Mouse (Mus musculus): Measurements from ENCODE around the gene Rps6ka1. TPM values are rescaled to one million over a fixed set of nuclear protein-coding genes. Genes with fewer than 3 reads are reported as not detected.
"Not testable (repeated sequence)": the region's sequence is repeated elsewhere in the genome, so short reads cannot be mapped to it uniquely, and the experiment has no call there.

Gene Rps6ka1
- polyA plus RNA-seq, 1 experiment from 2014 or later = 40.7 TPM

DNA sequence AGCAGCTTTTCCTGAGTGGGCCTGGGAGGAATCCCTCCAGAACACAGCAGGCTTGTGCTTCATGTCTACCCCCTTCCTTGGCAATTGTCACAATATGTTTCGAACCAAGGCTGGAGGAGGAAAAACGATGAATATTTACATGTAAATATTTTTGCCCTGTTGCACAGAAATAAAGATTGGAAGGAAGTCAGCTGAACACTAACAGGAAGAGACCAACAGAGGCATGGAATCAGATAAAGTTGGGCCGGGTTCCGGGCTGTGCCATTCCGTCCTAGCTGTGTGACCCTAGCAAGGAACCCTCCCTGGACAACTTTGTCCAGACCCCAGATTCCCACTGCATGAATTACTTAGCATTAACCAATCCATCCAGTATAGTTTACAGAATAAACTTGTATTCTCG lies 20.5 kb upstream of the Rps6ka1 start:
- Histone ChIP-seq H3K4me2 (no peak overlapping the region), H3K4me1 (peaks cover 10% of the 10 kb centered on the region), H3K4me3 (no peak overlapping the region), H3K9ac (no peak overlapping the region), H3K9me3 (no peaks in the 10 kb centered on the region), H3K36me3 (no peaks in the 10 kb centered on the region), H3K27ac (no peak overlapping the region; the same call in 1 of the 2 replicates), H3K27me3 (no peaks in the 10 kb centered on the region)
- no peak for ATAC-seq (ENCODE audit: insufficient number of reproducible peaks, insufficient read depth, low FRiP score, low TSS enrichment, low read depth)
- WGBS = 90% methylated on average over 6 of the region's 6 CpGs

DNA sequence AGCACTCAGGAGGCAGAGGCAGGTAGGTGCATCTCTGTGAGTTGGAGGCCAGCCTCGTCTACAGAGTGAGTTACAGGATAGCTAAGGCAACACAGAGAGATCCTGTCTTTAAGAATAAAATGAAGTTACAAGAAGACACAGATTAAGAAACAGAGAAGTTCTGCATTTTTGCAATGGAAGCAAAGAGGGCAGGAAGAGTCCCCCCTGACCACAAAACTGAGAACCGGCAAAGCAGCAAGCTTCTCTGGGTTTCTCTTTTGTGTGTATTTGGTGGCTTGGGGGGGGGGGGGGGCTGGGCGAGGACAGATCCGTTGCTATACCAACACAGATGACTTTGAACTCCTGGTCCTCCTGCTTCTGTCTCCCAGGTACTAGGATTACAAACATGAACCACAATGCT lies 19.5 kb upstream of the Rps6ka1 start:
- Histone ChIP-seq H3K27me3 (no peaks in the 10 kb centered on the region), H3K9ac (no peak overlapping the region), H3K4me2 (no peak overlapping the region), H3K4me3 (no peak overlapping the region), H3K9me3 (no peaks in the 10 kb centered on the region), H3K4me1 (peaks cover 10% of the 10 kb centered on the region), H3K27ac (no peak overlapping the region), H3K36me3 (no peaks in the 10 kb centered on the region)
- no peak for ATAC-seq (ENCODE audit: insufficient number of reproducible peaks, insufficient read depth, low FRiP score, low TSS enrichment, low read depth)
- WGBS = 65% methylated on average over 4 of the region's 4 CpGs

DNA sequence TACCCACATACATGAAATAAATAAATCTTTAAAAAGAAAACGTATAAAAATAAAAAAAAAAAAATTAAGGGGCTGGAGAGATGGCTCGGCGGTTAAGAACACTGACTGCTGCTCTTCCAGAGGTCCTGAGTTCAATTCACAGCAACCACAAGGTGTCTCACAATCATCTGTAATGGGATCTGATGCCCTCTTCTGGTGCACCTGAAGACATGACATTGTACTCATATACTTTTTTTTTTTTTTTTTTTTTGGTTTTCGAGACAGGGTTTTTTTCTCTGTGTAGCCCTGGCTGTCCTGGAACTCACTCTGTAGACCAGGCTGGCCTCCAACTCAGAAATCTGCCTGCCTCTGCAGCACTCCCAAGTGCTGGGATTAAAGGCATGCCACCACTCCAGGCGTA lies 18.7 kb upstream of the Rps6ka1 start:
- WGBS = 78% methylated on average over 5 of the region's 5 CpGs
- not testable (repeated sequence) for H3K36me3 ChIP-seq; H3K4me1 ChIP-seq; ATAC-seq (ENCODE audit: insufficient number of reproducible peaks, insufficient read depth, low FRiP score, low TSS enrichment, low read depth); H3K27me3 ChIP-seq; H3K4me2 ChIP-seq; H3K27ac ChIP-seq; H3K9ac ChIP-seq; H3K9me3 ChIP-seq; H3K4me3 ChIP-seq

DNA sequence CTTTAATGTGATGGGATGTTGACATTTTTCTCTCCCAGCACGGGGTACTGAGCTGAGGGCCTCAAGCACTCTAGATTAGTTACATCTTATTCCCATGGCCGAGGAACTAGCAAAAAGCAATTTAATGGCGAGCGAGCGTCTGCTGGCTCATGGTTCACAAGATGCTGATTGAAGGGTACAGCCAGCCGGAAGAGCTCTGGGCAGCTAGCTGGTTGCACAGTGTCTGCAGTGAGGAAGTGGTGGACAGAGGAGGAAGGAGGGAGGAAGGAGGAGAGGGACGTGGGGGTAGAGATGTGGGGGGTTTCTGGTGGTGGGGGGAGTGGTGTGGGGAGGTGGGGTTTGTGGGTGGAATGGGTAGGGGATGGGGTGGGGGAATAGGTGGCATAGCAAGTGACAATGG lies 17.6 kb upstream of the Rps6ka1 start:
- no peaks in the 10 kb centered on the region for H3K27me3 ChIP-seq
- no peak overlapping the region for H3K27ac ChIP-seq
- H3K4me1 ChIP-seq = peaks cover 4% of the 10 kb centered on the region
- no peak overlapping the region for H3K4me3 ChIP-seq
- no peak for ATAC-seq (ENCODE audit: insufficient number of reproducible peaks, insufficient read depth, low FRiP score, low TSS enrichment, low read depth)
- H3K9ac ChIP-seq = no peak overlapping the region
- H3K9me3 ChIP-seq = no peaks in the 10 kb centered on the region
- no peaks in the 10 kb centered on the region for H3K36me3 ChIP-seq
- WGBS = 74% methylated on average over 7 of the region's 7 CpGs
- no peak overlapping the region for H3K4me2 ChIP-seq

DNA sequence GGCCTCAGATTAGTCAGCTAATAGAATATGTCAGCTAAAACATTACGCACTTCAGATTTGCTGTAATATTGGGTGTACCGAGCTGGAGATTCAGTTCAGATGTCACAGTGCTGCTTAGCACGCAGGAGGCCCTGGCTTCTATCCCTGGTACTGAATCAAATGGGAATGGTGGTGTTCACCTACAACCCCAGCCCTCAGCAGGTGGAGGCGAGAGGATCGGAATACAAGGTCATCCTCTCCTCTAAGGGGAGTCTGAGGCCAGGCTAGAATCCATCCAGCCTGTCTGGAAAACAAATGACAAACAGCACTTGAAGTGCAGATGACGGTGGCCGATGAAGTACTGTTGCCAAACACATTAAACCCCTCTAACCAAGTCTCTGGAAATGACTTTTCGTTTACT lies 16.7 kb upstream of the Rps6ka1 start:
- Histone ChIP-seq H3K36me3 (no peaks in the 10 kb centered on the region), H3K27ac (no peak overlapping the region), H3K27me3 (no peaks in the 10 kb centered on the region), H3K4me2 (no peak overlapping the region), H3K4me3 (no peak overlapping the region), H3K9me3 (no peaks in the 10 kb centered on the region), H3K9ac (no peak overlapping the region), H3K4me1 (no peaks in the 10 kb centered on the region)
- WGBS = 76% methylated on average over 8 of the region's 8 CpGs
- no peak for ATAC-seq (ENCODE audit: insufficient number of reproducible peaks, insufficient read depth, low FRiP score, low TSS enrichment, low read depth)

DNA sequence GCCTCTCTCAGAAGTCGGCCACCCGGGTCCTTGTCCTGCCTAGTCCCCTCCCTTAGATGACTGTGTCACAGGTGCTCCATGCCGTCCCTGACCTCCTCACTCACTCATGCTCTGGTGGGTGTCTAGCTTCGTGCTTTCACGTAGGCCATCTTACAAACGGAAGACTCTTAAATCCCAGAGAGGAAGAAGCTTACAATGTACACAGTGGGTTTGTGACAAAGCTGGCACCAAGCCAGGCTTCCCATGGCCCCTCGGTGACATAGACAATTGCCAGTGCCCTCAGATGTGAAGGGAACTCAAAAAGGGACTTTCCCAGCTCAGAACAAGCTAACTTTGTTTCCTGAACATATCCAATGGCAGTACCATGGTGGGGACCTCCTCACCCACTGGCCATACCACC lies 15.8 kb upstream of the Rps6ka1 start:
- Histone ChIP-seq H3K27me3 (no peaks in the 10 kb centered on the region), H3K9me3 (no peaks in the 10 kb centered on the region), H3K4me2 (no peak overlapping the region), H3K4me1 (peaks cover 2% of the 10 kb centered on the region), H3K36me3 (no peaks in the 10 kb centered on the region), H3K27ac (no peak overlapping the region), H3K4me3 (no peak overlapping the region), H3K9ac (no peak overlapping the region)
- WGBS = 82% methylated on average over 7 of the region's 7 CpGs
- ATAC-seq (ENCODE audit: insufficient number of reproducible peaks, insufficient read depth, low FRiP score, low TSS enrichment, low read depth) = no peak

DNA sequence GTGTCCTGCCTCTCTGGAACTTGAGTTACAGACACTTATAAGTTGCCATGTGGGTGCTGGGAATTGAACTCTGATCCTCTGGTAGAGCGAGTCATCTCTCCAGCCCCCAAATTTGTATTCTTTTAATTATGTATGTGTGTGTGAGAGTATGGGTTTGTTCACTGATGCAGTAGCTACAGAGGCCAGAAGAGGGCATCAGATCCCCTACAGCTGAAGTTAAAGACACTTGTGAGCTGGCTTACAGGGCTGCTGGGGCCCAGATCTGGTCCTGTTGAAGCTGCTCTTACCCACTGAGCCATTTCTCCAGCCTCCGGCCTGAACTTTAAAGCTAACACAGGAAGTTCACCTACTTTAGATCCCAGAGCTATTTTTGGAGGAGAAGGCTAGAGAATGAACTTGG lies 14.9 kb upstream of the Rps6ka1 start:
- Histone ChIP-seq H3K27ac (no peak overlapping the region), H3K27me3 (no peaks in the 10 kb centered on the region), H3K9ac (no peak overlapping the region), H3K4me2 (no peak overlapping the region), H3K36me3 (no peaks in the 10 kb centered on the region), H3K4me1 (peaks cover 11% of the 10 kb centered on the region), H3K4me3 (no peak overlapping the region), H3K9me3 (no peaks in the 10 kb centered on the region)
- WGBS = 90% methylated on average over 2 of the region's 2 CpGs
- ATAC-seq (ENCODE audit: insufficient number of reproducible peaks, insufficient read depth, low FRiP score, low TSS enrichment, low read depth) = no peak

DNA sequence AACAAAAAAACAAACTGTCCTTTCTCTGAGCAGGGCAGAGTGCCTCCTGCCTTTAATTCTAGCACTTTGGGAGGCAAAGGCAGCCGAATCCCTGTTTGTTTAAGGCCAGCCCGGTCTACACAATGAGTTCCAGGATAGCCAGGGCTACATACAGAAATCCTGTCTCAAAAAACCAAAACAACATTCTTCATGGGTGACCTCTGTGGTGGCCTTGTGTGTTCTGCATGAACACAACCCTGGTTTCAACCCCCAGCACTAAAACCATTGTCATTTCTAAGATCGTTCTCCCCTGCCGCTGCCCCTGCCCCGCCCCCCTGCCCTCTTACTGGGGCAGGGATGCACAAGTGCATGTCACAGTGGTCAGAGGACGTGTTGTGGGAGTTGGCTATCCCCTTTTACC lies 13.3 kb upstream of the Rps6ka1 start:
- Histone ChIP-seq H3K4me1 (peaks cover 11% of the 10 kb centered on the region), H3K9me3 (no peaks in the 10 kb centered on the region), H3K27ac (no peak overlapping the region), H3K9ac (no peak overlapping the region), H3K27me3 (no peaks in the 10 kb centered on the region), H3K36me3 (no peaks in the 10 kb centered on the region), H3K4me3 (no peak overlapping the region), H3K4me2 (no peak overlapping the region)
- 81% methylated on average over 6 of the region's 6 CpGs for WGBS
- ATAC-seq (ENCODE audit: insufficient number of reproducible peaks, insufficient read depth, low FRiP score, low TSS enrichment, low read depth) = no peak

DNA sequence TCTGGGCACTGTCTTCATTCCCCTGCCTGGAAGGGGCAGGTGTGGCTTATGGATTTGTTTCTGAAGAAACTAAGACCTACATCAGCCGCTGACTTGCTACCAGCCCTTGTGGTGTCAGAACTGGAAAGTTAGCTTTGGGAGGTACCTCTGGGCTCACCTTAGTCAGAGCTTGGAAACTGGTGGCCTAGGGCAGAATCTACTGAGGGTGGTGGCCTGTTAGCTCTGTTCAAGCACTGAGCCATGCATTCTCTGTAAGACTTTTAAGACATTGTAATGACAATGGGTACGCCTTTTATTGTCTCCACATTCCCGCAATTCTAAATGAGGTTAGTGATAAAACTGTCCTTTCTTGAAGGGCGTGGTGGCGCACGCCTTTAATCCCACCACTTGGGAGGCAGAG lies 12.8 kb upstream of the Rps6ka1 start:
- Histone ChIP-seq H3K4me2 (no peak overlapping the region), H3K27ac (no peak overlapping the region), H3K27me3 (no peaks in the 10 kb centered on the region), H3K4me1 (peaks cover 11% of the 10 kb centered on the region), H3K9me3 (no peaks in the 10 kb centered on the region), H3K36me3 (no peaks in the 10 kb centered on the region), H3K4me3 (no peak overlapping the region), H3K9ac (no peak overlapping the region)
- 93% methylated on average over 6 of the region's 6 CpGs for WGBS
- ATAC-seq (ENCODE audit: insufficient number of reproducible peaks, insufficient read depth, low FRiP score, low TSS enrichment, low read depth) = no peak

DNA sequence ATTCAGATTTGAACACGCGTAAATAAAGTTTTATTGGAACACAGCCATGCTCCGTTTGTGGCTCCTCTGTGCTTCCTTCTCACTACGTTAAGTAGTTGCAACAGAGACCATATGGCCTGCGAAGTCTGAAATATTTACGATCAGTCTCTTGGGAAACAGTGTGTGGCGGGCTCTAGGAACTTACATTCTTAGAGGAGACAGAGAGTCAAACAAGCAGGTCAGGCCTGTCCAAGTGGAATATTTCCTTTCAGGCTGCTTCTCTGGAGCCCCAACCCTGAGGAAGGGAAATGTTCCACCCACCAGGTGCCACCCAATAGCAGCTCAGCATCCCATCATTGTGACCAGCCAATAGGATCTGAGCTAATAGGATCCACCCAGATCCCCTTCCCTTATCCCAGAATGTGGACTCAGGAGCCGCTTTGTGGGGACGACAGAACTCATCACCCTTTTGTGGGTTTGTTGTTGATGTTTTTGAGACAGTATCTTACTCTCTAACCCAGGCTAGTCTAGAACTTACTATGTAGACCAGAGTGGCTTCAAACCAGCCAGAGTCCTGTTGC lies 11.7 kb upstream of the Rps6ka1 start:
- Histone ChIP-seq H3K27ac (no peak overlapping the region), H3K36me3 (no peaks in the 10 kb centered on the region), H3K27me3 (no peaks in the 10 kb centered on the region), H3K4me2 (no peak overlapping the region), H3K9me3 (no peaks in the 10 kb centered on the region), H3K4me1 (peaks cover 11% of the 10 kb centered on the region), H3K9ac (no peak overlapping the region), H3K4me3 (no peak overlapping the region)
- 70% methylated on average over 9 of the region's 9 CpGs for WGBS
- ATAC-seq (ENCODE audit: insufficient number of reproducible peaks, insufficient read depth, low FRiP score, low TSS enrichment, low read depth) = no peak

DNA sequence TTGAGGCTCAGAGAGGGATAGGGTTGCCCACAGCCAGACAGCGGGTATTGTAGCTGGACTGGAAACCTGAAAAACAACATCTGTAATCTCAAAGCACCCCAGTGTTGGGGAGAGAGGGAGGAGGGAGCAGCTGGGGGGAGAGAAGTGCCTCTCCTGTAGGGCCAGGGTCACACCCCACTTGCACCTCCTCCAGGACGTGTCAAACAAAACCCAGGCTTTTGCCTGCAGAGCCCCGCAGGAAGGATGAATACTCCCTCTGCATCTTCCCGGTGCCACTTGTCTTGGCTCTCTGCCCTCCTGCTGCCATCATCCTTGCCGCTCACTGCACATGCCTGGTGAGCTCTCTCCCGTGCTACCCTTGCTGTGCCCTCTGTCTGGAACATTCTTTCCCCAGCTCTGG lies 10.6 kb upstream of the Rps6ka1 start:
- H3K4me2 ChIP-seq = no peak overlapping the region
- peaks cover 11% of the 10 kb centered on the region for H3K4me1 ChIP-seq
- 22% methylated on average over 6 of the region's 6 CpGs for WGBS
- no peaks in the 10 kb centered on the region for H3K36me3 ChIP-seq
- no peak overlapping the region for H3K9ac ChIP-seq
- H3K27ac ChIP-seq = no peak overlapping the region
- no peak for ATAC-seq (ENCODE audit: insufficient number of reproducible peaks, insufficient read depth, low FRiP score, low TSS enrichment, low read depth)
- no peaks in the 10 kb centered on the region for H3K9me3 ChIP-seq
- no peak overlapping the region for H3K4me3 ChIP-seq
- no peaks in the 10 kb centered on the region for H3K27me3 ChIP-seq

DNA sequence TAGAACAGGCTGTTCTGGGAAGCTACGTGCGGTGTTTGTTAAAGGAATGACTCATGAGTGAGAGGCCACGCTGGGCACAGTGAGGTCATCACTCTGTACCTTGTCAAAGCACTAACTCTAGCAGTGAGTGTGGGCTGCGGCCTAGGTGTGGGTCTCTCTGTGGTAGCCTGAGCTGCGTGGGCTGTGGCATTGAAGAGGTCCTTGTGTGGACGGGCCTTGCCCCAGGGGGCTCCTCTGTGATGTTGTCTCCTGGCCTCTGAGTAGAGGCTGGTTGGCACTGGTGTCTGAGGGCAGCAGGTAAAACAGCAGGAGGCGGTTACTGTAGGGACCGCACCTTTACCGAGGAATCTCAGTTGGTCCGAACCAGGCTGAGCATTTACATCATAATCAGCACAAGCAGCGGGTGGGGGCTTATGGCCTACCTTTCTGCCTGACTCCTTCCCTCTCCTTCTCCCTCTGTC lies 9.9 kb upstream of the Rps6ka1 start:
- Histone ChIP-seq H3K27ac (no peak overlapping the region), H3K36me3 (no peaks in the 10 kb centered on the region), H3K4me3 (no peak overlapping the region), H3K4me1 (peaks cover 11% of the 10 kb centered on the region), H3K27me3 (no peaks in the 10 kb centered on the region), H3K4me2 (no peak overlapping the region), H3K9ac (no peak overlapping the region), H3K9me3 (no peaks in the 10 kb centered on the region)
- WGBS = 62% methylated on average over 11 of the region's 11 CpGs
- no peak for ATAC-seq (ENCODE audit: insufficient number of reproducible peaks, insufficient read depth, low FRiP score, low TSS enrichment, low read depth)

DNA sequence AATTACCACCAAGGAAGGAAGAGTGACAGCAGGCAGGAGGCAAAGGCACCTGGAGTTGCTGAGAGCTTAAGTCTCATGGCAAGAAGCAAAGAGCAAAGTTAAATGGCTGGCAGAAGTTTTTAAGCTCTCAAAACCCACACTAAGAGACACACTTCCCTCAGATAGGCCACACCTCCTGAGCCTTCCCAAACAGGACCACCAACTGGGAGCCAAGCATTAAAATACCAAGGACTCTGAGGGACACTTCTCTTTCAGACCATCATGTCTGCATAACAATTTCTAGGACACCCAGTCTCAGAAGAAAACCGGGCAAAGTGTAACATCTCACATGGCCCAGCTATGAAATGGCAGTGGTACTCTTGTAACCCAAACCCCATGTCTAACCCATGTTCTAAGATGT lies 9.4 kb upstream of the Rps6ka1 start:
- no peaks in the 10 kb centered on the region for H3K36me3 ChIP-seq
- H3K4me2 ChIP-seq = no peak overlapping the region
- peaks cover 11% of the 10 kb centered on the region for H3K4me1 ChIP-seq
- no peak overlapping the region for H3K27ac ChIP-seq
- H3K9ac ChIP-seq = no peak overlapping the region
- 71% methylated on average over 1 of the region's 1 CpGs for WGBS
- ATAC-seq (ENCODE audit: insufficient number of reproducible peaks, insufficient read depth, low FRiP score, low TSS enrichment, low read depth) = no peak
- no peaks in the 10 kb centered on the region for H3K9me3 ChIP-seq
- no peak overlapping the region for H3K4me3 ChIP-seq
- H3K27me3 ChIP-seq = no peaks in the 10 kb centered on the region
